Mouse (Mus musculus): ENCODE data around the gene Sipa1l3.

Sipa1l3 gene

DNA sequence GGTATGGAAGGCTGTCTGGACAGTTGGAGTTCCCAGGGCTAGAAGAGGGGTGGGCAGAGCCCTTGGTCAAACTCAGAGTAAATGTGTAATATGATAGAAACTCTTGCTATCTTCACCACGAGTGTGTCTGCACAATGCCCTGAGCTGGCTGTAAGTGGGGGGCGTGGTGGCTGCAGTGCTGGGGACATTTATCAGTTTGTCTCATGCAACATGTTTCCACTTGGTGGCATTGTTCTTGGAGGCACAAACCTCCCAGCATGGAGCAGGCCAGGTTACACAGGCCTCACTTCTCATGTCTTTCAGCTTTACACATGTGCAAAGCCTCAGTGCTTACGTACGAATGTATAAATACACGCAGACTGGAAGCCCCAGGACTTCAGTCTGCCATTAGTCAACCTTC is 146.3 kb downstream of the Sipa1l3 start:
- DNase-seq (ENCODE audit: low spot score), result no peak

DNA sequence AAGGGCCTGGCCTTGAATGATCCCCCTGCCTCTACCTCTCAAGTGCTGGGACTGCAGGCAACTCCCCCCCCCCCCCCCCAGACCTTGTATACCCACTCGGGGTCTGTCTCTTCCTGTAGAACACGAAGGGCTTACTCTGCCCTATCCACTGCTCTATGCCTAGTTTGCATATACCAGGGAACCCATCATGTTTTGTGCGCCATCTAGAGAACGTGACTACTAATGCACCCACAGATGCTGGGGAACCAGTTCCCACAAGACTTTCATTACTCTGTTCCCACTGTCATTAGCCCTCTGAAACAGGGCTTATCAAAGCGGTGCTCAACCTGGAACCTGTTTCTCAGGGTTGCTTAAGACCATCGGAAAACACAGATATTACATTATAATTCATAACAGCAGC is 148.4 kb downstream of the Sipa1l3 start:
- no peak for DNase-seq (ENCODE audit: low spot score)

DNA sequence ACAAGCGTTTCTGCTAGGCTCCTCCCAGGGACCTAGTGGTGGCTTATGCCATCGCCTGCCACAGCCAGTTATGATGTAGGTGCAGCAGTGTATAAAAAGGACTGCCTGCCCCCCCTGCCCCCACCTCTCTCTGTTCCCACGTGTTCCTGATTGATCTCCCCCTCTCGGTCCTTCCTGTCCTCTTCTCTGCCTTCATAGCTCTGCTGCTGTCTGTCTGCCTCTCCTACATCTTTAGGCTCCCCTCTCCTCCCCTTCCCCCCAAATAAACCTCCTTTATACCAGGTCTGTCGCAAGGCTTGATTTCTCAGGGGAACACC is 150.5 kb downstream of the Sipa1l3 start:
- no peak for DNase-seq (ENCODE audit: low spot score)

DNA sequence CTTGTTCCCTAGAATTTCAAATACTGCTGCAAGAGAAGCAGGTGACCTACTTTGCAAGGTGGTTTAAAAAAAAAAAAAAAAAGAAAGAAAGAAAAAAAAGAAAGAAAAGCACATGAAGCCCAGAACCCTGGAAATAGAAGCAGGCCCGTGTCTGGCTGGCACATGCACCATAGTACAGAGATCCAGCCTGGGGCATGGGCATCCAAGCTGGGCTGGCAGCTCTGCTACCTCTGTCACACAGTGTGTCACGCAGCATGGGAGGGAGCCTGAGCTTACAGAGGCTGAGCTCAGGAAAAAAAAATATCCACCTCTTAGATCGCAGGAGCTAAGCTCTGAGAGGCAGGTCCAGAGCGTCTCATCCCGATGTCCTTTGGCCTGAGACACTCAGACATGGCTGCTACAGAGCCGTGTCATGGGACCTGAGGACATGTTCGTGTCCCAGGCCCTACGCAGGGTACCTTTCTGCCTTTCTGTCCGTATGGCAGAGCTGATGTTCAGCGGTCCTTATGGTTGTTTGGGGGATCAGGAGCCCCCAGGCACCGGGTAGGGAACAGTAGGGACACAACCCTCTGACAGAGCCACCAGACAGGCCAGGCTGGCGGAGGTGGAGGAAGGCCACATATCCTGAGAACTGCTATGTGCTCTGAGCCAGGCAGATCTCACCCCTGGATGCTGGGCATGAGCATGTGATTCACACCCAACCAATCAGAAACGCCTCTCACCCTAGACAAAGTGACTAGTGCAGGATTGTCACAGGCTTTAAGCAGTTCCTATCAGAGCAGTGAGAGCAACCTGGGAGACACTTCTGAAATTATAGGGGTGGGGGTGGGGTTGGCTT is 151.1 kb downstream of the Sipa1l3 start:
- no peak for DNase-seq (ENCODE audit: low spot score)

DNA sequence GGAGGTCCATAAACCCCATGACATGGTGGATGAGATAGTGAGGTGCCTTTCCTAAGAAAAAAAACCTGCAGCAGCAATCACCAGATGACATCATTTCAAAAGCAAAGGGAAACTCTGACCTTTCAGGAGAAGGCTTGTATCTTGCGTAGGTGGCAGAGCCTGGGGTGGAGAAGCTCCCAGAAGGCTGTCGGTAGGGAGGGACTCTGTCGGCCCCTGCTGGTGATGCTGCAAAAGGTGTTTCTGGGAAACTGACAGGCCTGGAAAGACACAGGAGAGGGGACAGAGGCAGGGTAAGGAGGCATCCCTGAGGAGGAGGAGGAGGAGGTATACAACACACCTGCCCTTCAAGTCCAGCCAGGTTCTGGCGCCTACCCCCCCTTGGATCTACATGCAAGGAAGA is 154.4 kb downstream of the Sipa1l3 start:
- peak; percentile 25 for DNase-seq (ENCODE audit: low spot score)

DNA sequence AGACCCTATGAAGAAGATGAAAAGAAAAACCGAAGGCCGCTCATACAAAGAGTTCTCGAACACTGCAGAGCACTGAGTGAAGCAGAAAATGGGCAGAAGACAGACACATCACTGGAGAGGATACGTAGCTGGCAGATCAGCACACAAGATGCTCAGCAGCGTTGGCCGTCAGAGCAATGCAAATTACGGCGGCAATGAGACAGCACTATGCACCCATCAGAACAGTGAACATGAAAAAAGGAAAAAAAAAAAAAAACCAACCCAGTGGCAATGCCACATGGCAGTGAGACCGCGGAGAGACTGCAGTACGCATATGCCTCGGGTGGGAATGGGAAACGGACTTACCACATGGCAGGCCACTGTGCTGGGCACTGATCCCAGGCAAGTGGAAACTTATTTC is 156.9 kb downstream of the Sipa1l3 start:
- no peak for DNase-seq (ENCODE audit: low spot score)

DNA sequence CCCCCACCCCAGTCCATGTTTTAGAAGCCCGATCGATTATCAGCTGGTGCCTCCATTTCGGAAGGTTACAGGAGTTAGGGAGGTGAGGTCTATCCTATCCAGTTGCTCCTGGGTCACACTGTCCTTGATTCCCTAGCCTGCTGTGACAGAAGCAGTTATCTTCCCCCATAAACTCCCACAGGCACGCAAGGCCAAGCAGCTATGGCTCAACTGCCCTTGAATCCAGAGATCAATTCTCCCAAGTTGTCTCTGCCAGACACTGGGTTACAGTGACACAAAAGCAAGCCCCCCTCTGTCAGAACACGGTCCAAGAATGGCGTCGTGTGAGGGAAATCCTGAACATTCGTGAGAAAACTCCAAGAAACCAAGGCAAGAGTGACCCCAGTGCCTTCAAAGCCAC is 163.0 kb downstream of the Sipa1l3 start:
- no peak for DNase-seq (ENCODE audit: low spot score)

DNA sequence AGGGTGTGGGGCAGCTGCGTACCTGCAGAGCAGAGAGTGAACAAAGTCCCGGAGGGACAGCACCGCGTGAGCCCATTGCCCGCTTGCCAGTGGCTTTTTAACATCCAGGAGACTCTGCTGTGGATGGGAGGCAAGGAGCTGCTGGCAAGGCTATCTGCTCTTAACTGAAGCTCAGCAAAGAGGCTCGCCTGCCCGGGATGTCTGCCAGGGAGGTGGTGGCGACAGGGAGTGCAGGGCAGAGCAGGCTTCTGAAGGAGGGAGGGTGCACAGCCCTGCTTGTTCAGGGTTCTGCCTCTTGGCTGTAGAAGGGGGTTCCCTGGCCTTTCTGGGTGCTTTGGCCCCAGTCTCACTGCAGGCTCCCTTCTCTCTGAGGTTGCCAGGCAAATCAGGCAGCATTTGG is 164.3 kb downstream of the Sipa1l3 start:
- peak; percentile 38 for DNase-seq (ENCODE audit: low spot score)

DNA sequence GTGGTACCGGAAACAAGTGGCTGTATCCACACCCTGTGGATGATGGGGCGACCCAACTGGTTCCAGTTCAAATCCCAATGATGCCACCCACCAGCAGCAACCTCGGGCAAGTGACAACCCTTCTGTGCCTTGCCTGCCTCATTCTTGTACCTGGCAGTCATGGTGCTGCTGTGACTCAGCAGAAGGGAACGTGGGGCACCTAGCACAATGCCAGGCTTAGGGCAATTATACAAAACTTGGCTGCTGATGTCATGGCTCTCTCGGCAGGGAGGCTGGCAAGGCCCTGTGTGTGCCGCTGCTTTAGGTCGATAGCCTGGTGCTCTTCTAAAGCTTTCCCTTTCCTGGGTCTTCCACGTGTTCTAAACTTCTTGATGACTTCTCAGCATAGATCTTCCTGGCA is 166.2 kb downstream of the Sipa1l3 start:
- no peak for DNase-seq (ENCODE audit: low spot score)

DNA sequence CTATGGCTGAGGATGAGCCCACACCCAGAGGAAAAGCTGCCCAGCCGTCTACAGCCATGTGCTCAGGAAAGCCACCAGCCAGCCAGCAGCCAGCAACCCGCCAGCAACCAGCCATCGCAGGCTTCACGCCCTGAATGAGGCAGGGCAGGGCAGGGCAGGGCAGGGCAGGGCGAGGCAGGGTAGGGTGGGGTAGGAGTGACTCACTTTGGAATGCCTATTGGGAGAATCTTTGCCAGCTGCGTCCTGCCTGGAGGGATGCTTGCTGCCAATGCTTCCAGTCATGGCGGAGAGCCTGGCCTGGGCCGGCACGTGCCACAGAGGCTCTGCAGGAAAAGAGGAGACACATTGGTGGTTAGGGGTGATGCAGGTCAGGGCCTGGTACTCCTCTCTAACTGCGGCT is 168.0 kb downstream of the Sipa1l3 start:
- DNase-seq (ENCODE audit: low spot score), result peak; percentile 16

DNA sequence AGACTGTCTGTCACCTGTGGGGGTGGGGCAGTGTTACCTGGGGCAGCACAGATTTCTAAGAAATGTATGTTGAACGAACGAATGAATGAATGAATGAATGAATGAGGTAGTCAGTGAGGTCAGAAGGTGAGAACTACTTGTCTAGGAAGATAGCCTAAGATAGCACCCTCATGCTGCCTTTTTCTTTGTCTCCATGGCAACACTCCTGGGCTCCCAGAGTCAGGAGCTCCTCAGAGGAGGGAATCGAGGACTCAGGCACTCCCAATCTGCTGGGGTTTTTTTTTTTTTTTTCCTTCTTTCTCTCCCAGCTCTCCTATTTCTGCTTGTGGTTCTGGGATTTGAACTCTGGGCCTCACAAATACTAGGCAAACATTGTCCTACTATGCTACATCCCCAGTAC is 172.2 kb downstream of the Sipa1l3 start:
- no peak for DNase-seq (ENCODE audit: low spot score)

DNA sequence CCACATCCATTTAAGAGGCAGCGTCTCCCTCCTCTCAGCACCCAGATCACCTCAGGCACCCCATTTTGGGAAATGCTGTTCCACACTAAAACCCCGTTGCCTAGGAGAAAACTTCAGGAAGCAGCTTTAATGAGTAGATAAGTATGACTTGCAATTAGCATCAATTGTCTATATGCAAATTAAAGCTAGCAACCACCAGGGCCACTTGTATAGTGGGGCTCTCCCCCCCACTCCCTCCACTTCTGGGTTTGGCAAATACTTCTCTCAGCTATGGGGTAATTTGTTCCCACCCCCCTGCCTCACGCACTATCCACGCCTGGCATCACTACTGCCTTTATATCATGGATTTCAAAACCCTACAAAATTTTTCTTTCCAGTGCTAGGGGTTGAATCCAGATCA is 172.9 kb downstream of the Sipa1l3 start:
- DNase-seq (ENCODE audit: low spot score), result no peak

DNA sequence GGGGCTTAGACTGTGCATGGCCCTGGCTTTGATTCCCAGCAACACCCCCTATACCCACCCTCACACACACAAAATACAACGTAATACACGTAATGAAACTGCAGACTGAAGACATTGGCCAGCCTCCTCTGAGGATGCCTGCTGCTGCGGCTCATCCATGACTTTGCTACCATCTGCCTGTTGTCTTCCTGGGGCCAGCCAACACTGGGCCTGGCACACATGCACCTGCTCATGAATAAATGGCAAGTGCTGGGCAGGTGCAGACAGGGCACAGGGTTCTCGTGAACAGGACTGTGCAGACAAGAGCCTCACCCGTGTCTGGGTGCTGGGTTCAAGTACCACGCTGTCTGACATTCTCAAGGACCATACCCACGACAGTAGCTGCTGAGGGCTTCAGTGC is 174.7 kb downstream of the Sipa1l3 start:
- no peak for DNase-seq (ENCODE audit: low spot score)

DNA sequence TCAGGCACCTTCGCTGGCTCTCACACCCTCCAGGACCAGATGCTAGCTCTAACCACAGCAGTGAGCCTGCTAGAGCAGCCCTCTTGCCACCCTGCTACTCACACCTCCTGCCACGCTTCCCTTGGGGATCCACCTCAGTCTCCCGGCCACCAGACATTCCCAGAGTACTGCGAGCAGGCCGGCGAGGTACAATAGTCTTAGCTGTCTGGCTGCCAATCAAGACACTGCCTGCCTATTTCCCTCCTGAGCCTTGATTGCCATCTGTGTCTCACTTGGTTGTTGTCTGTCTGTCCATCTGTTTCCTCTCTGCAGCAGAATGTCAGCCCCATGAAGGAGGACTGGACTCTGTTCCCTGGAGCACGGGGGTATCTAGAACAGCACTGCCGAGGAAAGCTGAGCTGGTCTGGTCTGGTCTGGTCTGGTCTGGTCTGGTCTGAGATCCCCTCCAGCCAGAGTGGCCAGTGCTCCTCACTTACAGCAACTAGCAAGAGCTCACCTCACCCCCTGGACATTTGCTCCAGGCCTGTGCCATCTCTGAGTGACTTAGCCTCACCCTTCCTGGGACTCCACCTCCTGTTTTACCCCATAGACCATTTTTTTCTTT is 175.8 kb downstream of the Sipa1l3 start:
- DNase-seq (ENCODE audit: low spot score), result no peak

DNA sequence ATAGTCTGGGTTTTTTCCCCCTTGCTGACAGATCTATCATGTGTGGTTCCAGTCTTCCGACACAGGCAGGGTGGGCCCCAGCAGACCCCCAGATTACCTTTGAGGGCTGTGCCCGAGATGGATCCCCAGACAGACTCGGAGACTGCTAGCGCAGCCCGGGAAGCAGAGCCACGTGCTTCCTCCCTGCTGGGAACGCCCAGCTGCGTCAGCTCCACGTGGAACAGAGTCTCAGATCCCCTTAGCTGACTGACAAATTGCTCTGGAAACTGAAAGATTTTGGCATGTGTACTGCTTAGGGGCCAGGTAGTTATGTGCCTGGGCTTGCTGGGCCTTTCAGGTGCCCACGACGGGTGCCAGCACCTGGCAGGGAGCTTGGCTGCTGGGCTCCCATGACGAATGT is 176.7 kb downstream of the Sipa1l3 start:
- no peak for DNase-seq (ENCODE audit: low spot score)

DNA sequence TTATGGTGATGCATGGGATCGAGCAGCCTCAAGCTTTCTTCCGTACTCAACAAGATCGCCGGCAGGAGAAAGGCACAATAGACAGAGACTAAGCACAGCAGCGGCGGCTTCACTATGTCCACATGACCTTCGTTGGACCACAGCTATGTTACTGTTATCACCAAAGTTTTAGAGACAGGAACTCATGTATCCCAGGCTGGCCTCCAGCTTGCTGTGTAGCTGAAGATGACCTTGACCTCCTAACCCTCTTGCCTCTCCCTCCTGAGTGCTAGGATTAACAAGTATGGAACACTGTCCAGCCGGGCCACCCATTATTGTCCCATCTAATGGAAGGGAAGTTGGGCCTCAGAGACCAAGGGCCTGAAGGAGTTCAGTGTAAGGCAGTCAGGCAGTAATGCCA is 177.6 kb downstream of the Sipa1l3 start:
- no peak for DNase-seq (ENCODE audit: low spot score)

DNA sequence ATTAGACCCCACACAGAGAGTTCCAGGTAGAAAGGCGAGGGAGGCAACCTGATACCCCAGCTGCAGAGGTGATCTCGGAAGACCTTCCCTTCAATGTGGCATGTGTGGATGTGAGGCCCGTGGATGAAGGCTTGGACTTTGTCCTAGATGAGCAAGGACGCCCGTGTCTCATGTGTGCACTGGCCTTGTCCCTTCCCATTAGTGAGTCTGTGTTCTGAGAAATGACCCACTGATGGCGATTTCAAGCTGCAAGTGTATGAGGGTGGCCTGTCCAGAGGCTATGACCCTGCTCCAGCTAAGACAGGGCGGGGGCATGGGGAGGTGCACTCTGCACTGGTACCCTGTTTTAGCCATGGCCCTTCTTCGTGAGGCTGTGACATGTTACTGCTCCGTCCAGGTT is 178.2 kb downstream of the Sipa1l3 start:
- DNase-seq (ENCODE audit: low spot score), result no peak

DNA sequence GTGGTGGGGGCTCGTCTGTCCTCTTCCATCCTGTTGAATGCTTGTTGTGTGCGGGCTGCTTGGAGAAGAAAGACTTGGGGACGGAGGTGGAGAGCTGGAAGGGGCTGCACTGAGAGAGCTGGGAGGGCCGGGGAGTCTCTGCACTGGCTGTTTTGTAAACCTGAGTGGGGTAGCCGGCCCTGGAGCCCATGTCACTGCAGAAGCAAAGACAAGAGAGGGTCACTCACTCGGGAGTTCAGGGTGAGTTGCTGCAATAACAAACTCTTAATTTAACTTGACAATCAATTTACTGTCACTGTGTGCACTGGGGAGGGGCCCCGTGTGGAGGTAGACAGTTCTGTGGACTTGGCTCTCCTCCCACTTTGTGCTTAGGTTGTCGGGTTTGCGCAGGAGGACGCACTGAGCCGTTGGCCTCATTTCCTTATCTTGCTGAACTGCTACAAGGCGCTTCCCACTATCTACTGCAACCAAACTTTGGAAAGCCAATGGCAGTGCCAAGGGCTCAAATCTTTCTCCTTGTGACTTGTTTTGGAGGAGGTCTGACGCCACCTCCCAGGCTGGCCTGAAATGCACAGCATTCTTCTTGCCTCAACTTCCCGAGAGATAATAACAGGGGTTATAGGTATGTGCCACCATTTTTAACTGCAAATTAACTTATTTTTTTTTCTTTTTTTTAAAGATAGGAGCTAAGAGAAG is 179.3 kb downstream of the Sipa1l3 start:
- DNase-seq (ENCODE audit: low spot score), result no peak

DNA sequence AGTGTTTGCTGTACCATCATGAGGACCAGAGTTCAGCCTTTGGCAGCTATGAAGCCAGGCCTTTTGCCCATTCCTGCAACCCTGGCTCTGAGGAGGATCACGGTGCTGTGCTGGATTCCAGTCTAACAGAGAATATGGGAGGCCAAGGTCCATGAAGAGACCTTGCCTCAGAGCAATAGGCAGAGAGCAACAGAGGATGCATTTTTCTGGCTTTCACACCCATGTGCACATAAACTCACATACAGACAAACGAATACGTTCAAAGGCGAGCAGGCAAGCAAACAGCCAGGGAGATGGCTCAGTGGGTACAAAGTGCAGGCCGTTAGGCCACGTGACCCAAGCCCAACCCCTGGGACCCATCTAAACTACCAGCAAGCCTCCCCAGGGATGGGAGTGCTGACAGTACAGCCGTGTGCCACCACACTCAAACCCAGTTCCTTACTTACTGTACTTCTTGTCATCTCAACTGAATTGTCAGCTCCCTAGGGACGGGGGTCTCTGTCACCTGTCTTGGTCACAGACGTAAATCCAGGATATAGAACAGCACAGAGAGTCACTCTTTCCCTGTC is 180.0 kb downstream of the Sipa1l3 start:
- no peak for DNase-seq (ENCODE audit: low spot score)

DNA sequence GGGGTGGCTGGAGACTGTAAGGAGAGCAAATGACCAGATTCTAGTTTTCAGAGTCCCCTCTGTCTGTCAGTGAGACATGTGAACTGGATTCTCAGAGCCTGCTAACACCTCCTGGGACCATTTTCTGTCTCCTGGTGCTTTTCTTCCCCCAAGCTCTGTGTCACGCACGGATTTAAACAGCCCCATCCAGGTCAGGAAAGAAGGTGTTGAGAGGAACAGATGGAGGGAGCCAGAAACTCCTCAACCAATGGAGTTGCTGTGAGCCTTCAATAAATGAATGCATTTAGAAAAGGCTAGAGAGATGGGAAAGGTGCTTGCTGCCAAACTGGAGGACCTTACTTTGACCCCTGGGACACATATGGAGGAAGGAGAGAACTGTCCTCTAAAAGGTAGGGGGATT is 180.7 kb downstream of the Sipa1l3 start:
- DNase-seq (ENCODE audit: low spot score), result no peak

DNA sequence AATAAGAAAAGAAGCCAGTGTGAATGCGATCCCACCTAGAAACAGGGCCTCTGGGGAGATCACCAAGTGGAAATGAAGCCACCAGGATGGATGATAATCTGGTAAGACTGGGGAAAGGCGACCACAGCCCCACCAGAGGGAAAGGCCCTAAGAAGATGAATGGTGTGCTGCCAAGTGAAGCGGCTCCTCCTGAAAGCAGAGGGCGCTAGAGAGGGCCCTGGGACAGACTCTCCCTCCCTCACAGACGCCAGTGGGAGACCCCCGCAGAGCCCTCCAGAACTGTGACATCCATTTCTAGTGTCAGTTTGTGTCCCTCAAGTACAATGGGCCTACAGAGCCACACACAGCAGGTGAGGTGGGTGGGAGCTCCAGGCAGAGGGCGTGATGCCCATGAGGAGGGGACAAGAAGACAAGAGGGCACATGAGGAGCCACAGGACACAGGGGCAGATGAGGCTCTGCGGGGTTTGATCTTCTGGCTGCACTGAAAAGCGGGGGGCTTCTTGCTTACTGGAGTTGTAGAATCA is 181.6 kb downstream of the Sipa1l3 start:
- no peak for DNase-seq (ENCODE audit: low spot score)

DNA sequence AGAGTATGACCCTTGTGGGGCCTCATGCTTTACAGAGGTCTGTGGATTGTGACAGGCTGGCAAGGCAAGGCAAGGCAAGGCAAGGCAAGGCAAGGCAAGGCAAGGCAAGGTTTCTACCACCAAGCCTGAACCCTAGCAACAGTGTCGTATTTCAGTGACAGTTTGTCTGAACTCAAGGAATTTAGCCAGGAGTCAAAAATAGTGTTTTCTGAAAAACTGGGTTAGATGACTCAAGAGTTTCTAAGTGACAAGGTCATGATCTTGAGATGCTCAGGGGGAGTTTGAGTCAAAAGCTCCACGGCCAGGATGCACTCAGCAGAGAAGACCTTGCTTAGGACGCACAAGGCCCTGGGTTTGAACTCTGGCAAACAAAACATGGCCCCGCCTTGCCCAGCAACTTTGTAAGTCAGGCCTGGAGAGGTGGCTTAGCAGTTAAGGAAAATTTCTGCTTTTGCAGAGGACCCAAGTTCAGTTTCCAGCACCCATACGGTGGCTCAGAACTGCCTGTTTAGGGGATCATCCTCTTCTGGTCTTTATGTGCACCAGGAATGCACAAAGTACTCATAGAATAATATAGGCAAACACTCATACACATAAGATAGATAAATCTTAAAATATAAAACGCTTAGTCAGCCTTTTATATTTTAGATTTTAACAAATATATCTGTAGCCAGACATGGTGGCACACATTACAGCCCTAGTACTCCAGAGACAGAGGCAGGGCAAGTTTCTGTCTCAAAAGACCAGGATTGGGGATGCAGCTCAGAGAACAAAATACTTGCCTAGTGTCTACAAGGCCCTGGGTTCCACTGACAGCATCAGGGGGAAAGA is 182.4 kb downstream of the Sipa1l3 start:
- DNase-seq (ENCODE audit: low spot score), result no peak
